Mouse (Mus musculus): Measurements from ENCODE around the gene Magi1.

GRCm38 (mm10) chr6:94162918-94163317 is 120.8 kb downstream of the Magi1 start:
- TF ChIP-seq CTCF (IDR thresholded peaks at IDR 0.05; ENCODE audit: borderline replicate concordance, insufficient read depth, low read length) = no peak
- TF ChIP-seq POLR2A (IDR thresholded peaks at IDR 0.05; ENCODE audit: low read depth, low read length) = no peak
